Mouse (Mus musculus) colon, adult 2 months (tissue): ENCODE results near the gene Ankrd34b. TPM values are rescaled to one million over a fixed set of nuclear protein-coding genes. Genes with fewer than 3 reads are reported as not detected.

Source experiments
- polyA plus RNA-seq: library from polyadenylated mRNA; depleted of rRNA; stranded (reverse); fragments of >200 nt; gene quantifications from 2 replicates; pipeline ENCODE4 v1.2.3, GENCODE M21; 2012; rRNA removed

Gene Ankrd34b
- 0.05 TPM in 1 of 2 replicates, not detected in the other for polyA plus RNA-seq

GRCm38 (mm10) chr13:92425758-92426264, at the start of gene Ankrd34b:
TSS of gene Ankrd34b (plus strand) at chr13:92425896.

GRCm38 (mm10) chr13:92483852-92484463, 58.3 kb downstream of the Ankrd34b start, which contains the start of gene Fam151b:
TSS of gene Fam151b (minus strand) at chr13:92484015.

Other genes starting within 250 kb of the Ankrd34b start
- not detected in 2 replicates for gene Gm20379, start 119.9 kb upstream of the Ankrd34b start, polyA plus RNA-seq
- 0.64 and 0.88 TPM in 2 replicates for gene Dhfr, start 71.2 kb upstream of the Ankrd34b start, polyA plus RNA-seq
- gene Msh3, start 70.9 kb upstream of the Ankrd34b start, polyA plus RNA-seq, result 4.6 and 6.2 TPM in 2 replicates
- 1.7 and 1.8 TPM in 2 replicates for gene Fam151b, start 58.1 kb downstream of the Ankrd34b start, polyA plus RNA-seq
- gene Zfyve16, start 105.0 kb downstream of the Ankrd34b start, polyA plus RNA-seq, result 1.5 and 1.9 TPM in 2 replicates
- not detected in 2 replicates for gene Spz1, start 150.3 kb downstream of the Ankrd34b start, polyA plus RNA-seq
- gene Serinc5, start 185.2 kb downstream of the Ankrd34b start, polyA plus RNA-seq, result 36.1 and 46.9 TPM in 2 replicates